Mouse (Mus musculus): ENCODE measurements at regions not wholly inside any gene's neighbourhood (a gene's known extent, or its start where the extent isn't known, plus 50 kb on each side); places are given as distances from the start of the nearest gene placed in this dataset.

GRCm38 (mm10) chr5:118880546-118880945, 320.1 kb downstream of the Med13l start:
- peak; percentile 6 to 12 for DNase-seq (ENCODE audit: low spot score in 2 of 2)

GRCm38 (mm10) chr5:118881886-118882285, 321.4 kb downstream of the Med13l start:
- no peak for DNase-seq (ENCODE audit: low spot score in 2 of 2)

GRCm38 (mm10) chr5:118888131-118888530, 327.7 kb downstream of the Med13l start:
- no peak for DNase-seq (ENCODE audit: low spot score in 2 of 2)

- DNase-seq (ENCODE audit: low spot score in 2 of 2): no peak
These were observed 330.7 kb downstream of the Med13l start for GRCm38 (mm10) chr5:118891131-118891530.

- no peak for DNase-seq (ENCODE audit: low spot score in 2 of 2)
These were observed 347.7 kb downstream of the Med13l start for GRCm38 (mm10) chr5:118908224-118908623.

- no peak for DNase-seq (ENCODE audit: low spot score in 2 of 2)
These were observed 349.3 kb downstream of the Med13l start for GRCm38 (mm10) chr5:118909756-118910155.

- no peak for DNase-seq (ENCODE audit: low spot score in 2 of 2)
These were observed 353.8 kb downstream of the Med13l start for GRCm38 (mm10) chr5:118914191-118914750.

- no peak for DNase-seq (ENCODE audit: low spot score in 2 of 2)
These were observed 362.9 kb downstream of the Med13l start for GRCm38 (mm10) chr5:118923357-118923756.

- DNase-seq (ENCODE audit: low spot score in 2 of 2): no peak
These were observed 368.6 kb downstream of the Med13l start for GRCm38 (mm10) chr5:118929037-118929436.

GRCm38 (mm10) chr5:118929990-118930501, 369.6 kb downstream of the Med13l start:
- DNase-seq (ENCODE audit: low spot score in 2 of 2): no peak

GRCm38 (mm10) chr5:118939336-118940039, 379.0 kb downstream of the Med13l start:
- no peak for DNase-seq (ENCODE audit: low spot score in 2 of 2)

GRCm38 (mm10) chr5:118944256-118944655, 383.8 kb downstream of the Med13l start:
- no peak for DNase-seq (ENCODE audit: low spot score in 2 of 2)

- no peak for DNase-seq (ENCODE audit: low spot score in 2 of 2)
These were observed 385.6 kb downstream of the Med13l start for GRCm38 (mm10) chr5:118946090-118946489.

- DNase-seq (ENCODE audit: low spot score in 2 of 2): no peak
These were observed 386.5 kb downstream of the Med13l start for GRCm38 (mm10) chr5:118946994-118947393.

- DNase-seq (ENCODE audit: low spot score in 2 of 2): no peak
These were observed 387.8 kb downstream of the Med13l start for GRCm38 (mm10) chr5:118948119-118948786.

- peak; percentile 81 to 86 for DNase-seq (ENCODE audit: low spot score in 2 of 2)
These were observed 390.6 kb downstream of the Med13l start for GRCm38 (mm10) chr5:118951067-118951466.

GRCm38 (mm10) chr5:118960521-118961001, 400.1 kb downstream of the Med13l start:
- DNase-seq (ENCODE audit: low spot score in 2 of 2): no peak

- no peak for DNase-seq (ENCODE audit: low spot score in 2 of 2)
These were observed 400.6 kb downstream of the Med13l start for GRCm38 (mm10) chr5:118961091-118961490.

GRCm38 (mm10) chr5:118962152-118962551, 401.7 kb downstream of the Med13l start:
- DNase-seq (ENCODE audit: low spot score in 2 of 2): no peak

- peak; percentile 8 to 46 for DNase-seq (ENCODE audit: low spot score in 2 of 2)
These were observed 402.5 kb downstream of the Med13l start for GRCm38 (mm10) chr5:118963001-118963400.

- peak; percentile 18 to 41 for DNase-seq (ENCODE audit: low spot score in 2 of 2)
These were observed 406.4 kb downstream of the Med13l start for GRCm38 (mm10) chr5:118966901-118967300.

GRCm38 (mm10) chr5:118967718-118968117, 407.2 kb downstream of the Med13l start:
- DNase-seq (ENCODE audit: low spot score in 2 of 2): peak; percentile 46 to 61

- no peak for DNase-seq (ENCODE audit: low spot score in 2 of 2)
These were observed 414.7 kb downstream of the Med13l start for GRCm38 (mm10) chr5:118975147-118975546.
